Mouse (Mus musculus): ENCODE data around the gene Ago1. TPM values are rescaled to one million over a fixed set of nuclear protein-coding genes. Genes with fewer than 3 reads are reported as not detected.

The Ago1 gene
- polyA plus RNA-seq (2012; rRNA removed), result 63.5 and 72.6 TPM in 2 replicates

GRCm38 (mm10) chr4:126468285-126468901 is at the start of gene Ago1:
TSS of gene Ago1 (minus strand) at chr4:126468583.

GRCm38 (mm10) chr4:126429347-126430079 is 38.9 kb downstream of the Ago1 start, which contains the start of gene Ago3:
TSS of gene Ago3 (minus strand) at chr4:126429556.

Other genes with a start within 250 kb of the Ago1 start
- gene Map7d1, start 212.2 kb downstream of the Ago1 start, polyA plus RNA-seq (2012; rRNA removed), result 206 and 220 TPM in 2 replicates
- 155 TPM in 2 replicates for gene Trappc3, start 206.3 kb downstream of the Ago1 start, polyA plus RNA-seq (2012; rRNA removed)
- gene Col8a2, start 181.8 kb downstream of the Ago1 start, polyA plus RNA-seq (2012; rRNA removed), result 8.1 and 18.1 TPM in 2 replicates
- gene Adprhl2, start 146.9 kb downstream of the Ago1 start, polyA plus RNA-seq (2012; rRNA removed), result 73.9 and 74.2 TPM in 2 replicates
- 17.9 and 22.4 TPM in 2 replicates for gene Tekt2, start 142.9 kb downstream of the Ago1 start, polyA plus RNA-seq (2012; rRNA removed)
- gene Ago3, start 39.0 kb downstream of the Ago1 start, polyA plus RNA-seq (2012; rRNA removed), result 7.5 and 7.7 TPM in 2 replicates
- gene Ago4, start 64.9 kb upstream of the Ago1 start, polyA plus RNA-seq (2012; rRNA removed), result 8.6 and 9.2 TPM in 2 replicates
- gene Clspn, start 88.4 kb upstream of the Ago1 start, polyA plus RNA-seq (2012; rRNA removed), result 13.8 and 15.9 TPM in 2 replicates
- gene 5730409E04Rik, start 141.2 kb upstream of the Ago1 start, polyA plus RNA-seq (2012; rRNA removed), result 11.3 and 15.1 TPM in 2 replicates
- gene Psmb2, start 209.0 kb upstream of the Ago1 start, polyA plus RNA-seq (2012; rRNA removed), result 235 and 239 TPM in 2 replicates

All from central nervous system, embryonic 14 days (tissue).